Comparison of ENCODE assay signal across 12 mouse cellular contexts in genomic region chr6:54463701-54464458, GRCm38 (mm10). TPM values are rescaled to one million over a fixed set of nuclear protein-coding genes. Genes with fewer than 3 reads are reported as not detected.
DNase-seq lines count a peak whose midpoint lies in the region; ATAC-seq and TF ChIP-seq lines count a peak whose summit lies in the region.
"Had no signal": no experiment of that assay in that cellular context is flagged by ENCODE, and none has a peak within 500 bp of the region (broad histone marks: within the 10 kb centered on the region; RNA-seq: fewer than 3 reads in every experiment).

No protein-coding gene starts in this region.

- H3K36me3 ChIP-seq in neural tube, embryonic 13.5 days, result no peaks in the 10 kb centered on the region
- H3K36me3 ChIP-seq in forebrain, postnatal 0 days (ENCODE audit: insufficient read depth), result no peaks in the 10 kb centered on the region
- no peaks in the 10 kb centered on the region for H3K36me3 ChIP-seq in limb, embryonic 10.5 days
- no peaks in the 10 kb centered on the region for H3K36me3 ChIP-seq in intestine, postnatal 0 days (ENCODE audit: control insufficient read depth, insufficient read depth)
- H3K36me3 ChIP-seq: midbrain, embryonic 10.5 days; stomach, embryonic 15.5 days had no signal

- H3K9me3 ChIP-seq in neural tube, embryonic 13.5 days, result no peaks in the 10 kb centered on the region
- H3K9me3 ChIP-seq in forebrain, postnatal 0 days (ENCODE audit: low read length), result no peaks in the 10 kb centered on the region
- H3K9me3 ChIP-seq in limb, embryonic 10.5 days (replicated peaks), result no peaks in the 10 kb centered on the region
- H3K9me3 ChIP-seq in intestine, postnatal 0 days (ENCODE audit: control insufficient read depth), result no peaks in the 10 kb centered on the region
- H3K9me3 ChIP-seq: midbrain, embryonic 10.5 days; stomach, embryonic 15.5 days had no signal

- 49% methylated on average over 8 of the region's 8 CpGs for whole genome bisulfite sequencing in neural tube, embryonic 13.5 days
- WGBS in forebrain, postnatal 0 days, result 47% methylated on average over 8 of the region's 8 CpGs
- WGBS in limb, embryonic 10.5 days, result 84% methylated on average over 8 of the region's 8 CpGs
- 65% methylated on average over 8 of the region's 8 CpGs for WGBS in intestine, postnatal 0 days

- DNase-seq in gastrocnemius, adult 2 months, result peak; percentile 58
- no peak for DNase-seq in gastrocnemius, postnatal 25 days
- DNase-seq in neural tube, embryonic 10.5 days (ENCODE audit: extremely low spot score, low spot score), result no peak
- DNase-seq in forebrain, postnatal 0 days, result peak; percentile 61
- peak; percentile 39 for DNase-seq in lung, postnatal 25 days (ENCODE audit: low spot score)
- no peak for DNase-seq in limb, embryonic 10.5 days (ENCODE audit: low spot score)
- DNase-seq: gastrocnemius, postnatal 10 days had no signal

- H3K4me1 ChIP-seq in neural tube, embryonic 13.5 days (replicated peaks), result peaks cover 10% of the 10 kb centered on the region; the same call in 1 of the 2 replicates
- peaks cover 4% of the 10 kb centered on the region; the same call in 1 of the 2 replicates for H3K4me1 ChIP-seq in forebrain, postnatal 0 days (ENCODE audit: insufficient read depth)
- H3K4me1 ChIP-seq in limb, embryonic 10.5 days, result no peaks in the 10 kb centered on the region
- no peaks in the 10 kb centered on the region for H3K4me1 ChIP-seq in intestine, postnatal 0 days (replicated peaks; ENCODE audit: control insufficient read depth, insufficient read depth, low read length)
- H3K4me1 ChIP-seq: stomach, embryonic 15.5 days had no signal

- intact Hi-C loops in gastrocnemius, adult 2 months (cut with DNase I), result loop anchor here (2.0 kb wide), 1 partner anchor 29 kb away; no protein-coding TSS in a partner anchor

- H3K9ac ChIP-seq in neural tube, embryonic 13.5 days, result no peak overlapping the region
- no peak overlapping the region for H3K9ac ChIP-seq in forebrain, postnatal 0 days
- no peak overlapping the region for H3K9ac ChIP-seq in intestine, postnatal 0 days (ENCODE audit: low read depth, low read length)
- H3K9ac ChIP-seq: stomach, embryonic 15.5 days had no signal

- ATAC-seq in neural tube, embryonic 13.5 days (ENCODE audit: low read depth), result peak; percentile 40; the same call in 1 of the 2 replicates
- peak; percentile 62 for ATAC-seq in forebrain, postnatal 0 days
- no peak for ATAC-seq in intestine, postnatal 0 days

- no peak overlapping the region for H3K4me2 ChIP-seq in neural tube, embryonic 13.5 days
- H3K4me2 ChIP-seq in forebrain, postnatal 0 days (ENCODE audit: low read depth), result no peak overlapping the region
- no peak overlapping the region for H3K4me2 ChIP-seq in intestine, postnatal 0 days (replicated peaks; ENCODE audit: low read depth)
- H3K4me2 ChIP-seq: stomach, embryonic 15.5 days had no signal

- H3K4me3 ChIP-seq in gastrocnemius, adult 2 months, result no peak overlapping the region
- H3K4me3 ChIP-seq in neural tube, embryonic 13.5 days, result no peak overlapping the region
- no peak overlapping the region for H3K4me3 ChIP-seq in forebrain, postnatal 0 days (ENCODE audit: low read depth, low read length)
- no peak overlapping the region for H3K4me3 ChIP-seq in limb, embryonic 10.5 days
- H3K4me3 ChIP-seq in intestine, postnatal 0 days (ENCODE audit: low read depth, low read length), result no peak overlapping the region
- H3K4me3 ChIP-seq: midbrain, embryonic 10.5 days; stomach, embryonic 15.5 days had no signal

- H3K27me3 ChIP-seq in neural tube, embryonic 13.5 days, result no peaks in the 10 kb centered on the region; the same call in 1 of the 2 replicates
- H3K27me3 ChIP-seq in forebrain, postnatal 0 days (ENCODE audit: insufficient read depth, low read length), result no peaks in the 10 kb centered on the region
- H3K27me3 ChIP-seq in limb, embryonic 10.5 days (ENCODE audit: low read depth, poor library complexity, severe bottlenecking), result no peaks in the 10 kb centered on the region
- no peaks in the 10 kb centered on the region for H3K27me3 ChIP-seq in intestine, postnatal 0 days (replicated peaks; ENCODE audit: control insufficient read depth, insufficient read depth, low read length)
- H3K27me3 ChIP-seq: stomach, embryonic 15.5 days had no signal

- H3K27ac ChIP-seq in gastrocnemius, adult 2 months, result peak overlapping the region; percentile 46; the same call in 1 of the 2 replicates
- H3K27ac ChIP-seq in neural tube, embryonic 13.5 days (replicated peaks), result no peak overlapping the region
- H3K27ac ChIP-seq in forebrain, postnatal 0 days (ENCODE audit: low read depth, low read length), result no peak overlapping the region
- H3K27ac ChIP-seq in limb, embryonic 10.5 days, result no peak overlapping the region
- no peak overlapping the region for H3K27ac ChIP-seq in intestine, postnatal 0 days (ENCODE audit: low read depth, low read length)
- H3K27ac ChIP-seq: kidney, postnatal 0 days; midbrain, embryonic 10.5 days; stomach, embryonic 15.5 days had no signal

- no peak for TF ChIP-seq CTCF in gastrocnemius, adult 2 months (IDR thresholded peaks at IDR 0.05)
- TF ChIP-seq CTCF in forebrain, postnatal 0 days (IDR thresholded peaks at IDR 0.05; ENCODE audit: low read depth), result no peak
- TF ChIP-seq CTCF in intestine, postnatal 0 days (IDR thresholded peaks at IDR 0.05; ENCODE audit: low read depth), result no peak

RNA-seq across cellular contexts. Expression of gene Wipf3, which starts 34.5 kb away (rescaled TPM):
- total RNA-seq in gastrocnemius, adult 2 months (2021), result 10 to 100 TPM; 11.3 to 14.3 TPM
- total RNA-seq in gastrocnemius, postnatal 25 days (2021), result 10 to 100 TPM; 13.7 to 18.4 TPM
- polyA plus RNA-seq in neural tube, embryonic 13.5 days (2015; fragmentation: Nextera tagmentation; extraction: Ambion mirVana), result 2.3 and 3.1 TPM in 2 replicates
- total RNA-seq in forebrain, postnatal 0 days (2014; rRNA removed), result 6.5 and 7.6 TPM in 2 replicates
- polyA plus RNA-seq in forebrain, postnatal 0 days (2015; fragmentation: Nextera tagmentation; extraction: Ambion mirVana), result 1.1 and 2.4 TPM in 2 replicates
- polyA plus RNA-seq in limb, embryonic 10.5 days (2016; fragmentation: Nextera tagmentation; extraction: Ambion mirVana), result 0.68 and 1.0 TPM in 2 replicates
- 4.5 and 5.7 TPM in 2 replicates for polyA plus RNA-seq in intestine, postnatal 0 days (2015; fragmentation: Nextera tagmentation; extraction: Ambion mirVana)

Comparison
In these comparisons a context has a peak if more than half of its experiments do, and no peak if none do; other contexts are left out.
1. DNase-seq: peak in gastrocnemius, adult 2 months (single experiment), forebrain, postnatal 0 days (single experiment) and lung, postnatal 25 days (single experiment); none in gastrocnemius, postnatal 25 days (single experiment), neural tube, embryonic 10.5 days (single experiment) and limb, embryonic 10.5 days (single experiment).